Mouse (Mus musculus): ENCODE data around the gene Olfr1378. TPM values are rescaled to one million over a fixed set of nuclear protein-coding genes. Genes with fewer than 3 reads are reported as not detected.

Olfr1378 gene
- polyA plus RNA-seq, 1 experiment from 2014 or later, result not detected

DNA sequence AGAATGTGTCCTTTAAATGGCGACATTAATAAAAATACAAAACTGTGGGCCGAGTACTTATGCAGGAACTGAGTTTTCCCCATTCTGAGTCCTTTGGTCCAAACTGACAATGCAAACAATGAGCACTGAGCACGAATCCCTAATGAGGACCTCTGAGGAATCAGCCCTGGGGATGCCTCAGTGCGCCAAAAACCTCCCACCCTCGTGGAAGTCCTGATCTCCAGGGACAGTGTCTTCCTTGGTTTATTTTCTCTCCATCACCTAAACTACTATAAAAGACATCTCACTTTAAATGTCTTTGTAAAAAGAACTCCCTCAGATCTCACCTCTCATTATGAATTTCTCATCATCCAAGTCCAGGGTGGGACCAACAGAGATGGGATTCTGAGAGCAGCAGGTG lies 15.3 kb downstream of the Olfr1378 start, which contains the start of gene Olfr1377:
Gene Olfr1377, plus strand, starts transcription at position 301 of the 400 bp plus-strand sequence.
- no peak within 1 kb of the TSS for H3K27ac ChIP-seq (replicated peaks)
- H3K4me3 ChIP-seq, result no peak within 1 kb of the TSS
- H3K27me3 ChIP-seq (replicated peaks; ENCODE audit: low read depth, poor library complexity, severe bottlenecking), result no peaks in the 10 kb centered on the region
- H3K9me3 ChIP-seq, result no peaks in the 10 kb centered on the region
- no peaks in the 10 kb centered on the region for H3K36me3 ChIP-seq (replicated peaks)
- no peak for DNase-seq (ENCODE audit: low spot score)
- H3K4me1 ChIP-seq, result no peaks in the 10 kb centered on the region
- WGBS, result 75% methylated on average over 5 of the region's 5 CpGs

DNA sequence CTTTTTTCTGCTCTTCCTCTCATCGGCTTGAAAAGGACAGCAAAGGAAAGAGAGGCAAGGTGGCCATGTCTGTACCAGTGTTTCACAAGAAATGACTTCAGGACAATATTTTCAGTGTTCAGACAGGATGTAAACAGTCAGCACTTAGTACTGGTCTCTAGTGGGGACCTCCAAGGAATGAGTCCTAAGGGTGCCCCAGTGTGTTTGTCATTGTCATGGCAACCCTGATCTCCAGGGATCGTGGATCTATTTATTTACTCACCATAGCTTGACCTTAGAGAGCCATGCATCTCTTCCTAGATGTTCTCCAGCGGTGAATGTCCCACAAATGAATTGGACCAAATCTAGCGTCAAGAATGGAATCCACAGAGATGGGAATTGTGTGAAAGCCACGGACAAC lies 37.0 kb downstream of the Olfr1378 start, which contains the start of gene Olfr51:
Gene Olfr51, plus strand, starts transcription at position 301 of the 400 bp plus-strand sequence.
- DNase-seq (ENCODE audit: low spot score), result no peak
- Histone ChIP-seq H3K27ac (replicated peaks) (no peak within 1 kb of the TSS), H3K4me1 (no peaks in the 10 kb centered on the region), H3K27me3 (replicated peaks; ENCODE audit: low read depth, poor library complexity, severe bottlenecking) (no peaks in the 10 kb centered on the region), H3K4me3 (no peak within 1 kb of the TSS), H3K9me3 (no peaks in the 10 kb centered on the region), H3K36me3 (replicated peaks) (no peaks in the 10 kb centered on the region)
- 81% methylated on average over 5 of the region's 5 CpGs for WGBS

DNA sequence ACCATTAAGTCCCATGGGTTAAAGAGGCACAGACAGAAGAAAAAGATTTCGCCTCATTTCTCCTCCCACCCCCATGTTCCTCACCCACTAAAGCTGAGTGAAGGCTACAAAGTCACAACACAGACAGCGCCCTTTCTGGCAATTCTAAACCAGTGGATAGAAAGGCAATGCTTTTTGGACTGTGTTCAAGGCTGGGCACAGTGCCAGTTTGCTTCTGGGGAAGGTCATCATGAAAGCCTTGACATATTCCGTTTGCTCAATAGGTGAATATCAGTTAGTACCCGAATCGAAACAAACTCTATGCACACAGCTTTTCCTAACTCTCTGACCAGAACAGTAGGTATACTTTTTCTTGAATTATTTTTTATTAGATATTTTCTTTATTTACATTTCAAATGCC lies 45.5 kb downstream of the Olfr1378 start:
- Histone ChIP-seq H3K27ac (replicated peaks) (no peak overlapping the region), H3K4me1 (no peaks in the 10 kb centered on the region), H3K4me3 (no peak overlapping the region), H3K9me3 (0 out of 2 replicates have a peak, but pooled peaks cover 3% of the 10 kb centered on the region), H3K36me3 (replicated peaks) (no peaks in the 10 kb centered on the region), H3K27me3 (replicated peaks; ENCODE audit: low read depth, poor library complexity, severe bottlenecking) (no peaks in the 10 kb centered on the region)
- WGBS, result 88% methylated on average over 5 of the region's 5 CpGs
- DNase-seq (ENCODE audit: low spot score), result no peak

DNA sequence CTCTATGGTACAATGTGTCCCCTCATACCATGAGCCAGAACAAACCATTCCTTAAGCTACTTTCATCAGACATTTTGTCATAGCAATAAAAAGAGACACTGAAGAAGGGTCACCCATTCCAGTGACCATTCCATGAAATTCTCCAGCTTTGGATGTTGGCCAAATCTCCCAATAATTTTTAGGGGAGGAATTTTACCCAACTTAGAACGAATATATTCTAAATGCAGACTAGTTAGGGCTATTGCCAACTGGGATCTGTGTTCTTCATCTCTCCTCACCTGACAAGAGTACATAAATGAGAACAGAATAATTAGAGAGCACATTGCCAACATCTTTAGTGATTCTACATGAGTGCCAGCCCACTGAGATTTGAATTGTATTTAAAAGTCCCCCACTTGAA lies 47.6 kb downstream of the Olfr1378 start, which contains the start of gene Olfr54:
Gene Olfr54, plus strand, starts transcription at position 301 of the 400 bp plus-strand sequence.
- Histone ChIP-seq H3K27me3 (replicated peaks; ENCODE audit: low read depth, poor library complexity, severe bottlenecking) (no peaks in the 10 kb centered on the region), H3K4me3 (no peak within 1 kb of the TSS), H3K27ac (replicated peaks) (no peak within 1 kb of the TSS), H3K9me3 (0 out of 2 replicates have a peak, but pooled peaks cover 3% of the 10 kb centered on the region), H3K36me3 (replicated peaks) (no peaks in the 10 kb centered on the region), H3K4me1 (no peaks in the 10 kb centered on the region)
- no peak for DNase-seq (ENCODE audit: low spot score)
- WGBS, result 77% methylated on average over 1 of the region's 1 CpGs

DNA sequence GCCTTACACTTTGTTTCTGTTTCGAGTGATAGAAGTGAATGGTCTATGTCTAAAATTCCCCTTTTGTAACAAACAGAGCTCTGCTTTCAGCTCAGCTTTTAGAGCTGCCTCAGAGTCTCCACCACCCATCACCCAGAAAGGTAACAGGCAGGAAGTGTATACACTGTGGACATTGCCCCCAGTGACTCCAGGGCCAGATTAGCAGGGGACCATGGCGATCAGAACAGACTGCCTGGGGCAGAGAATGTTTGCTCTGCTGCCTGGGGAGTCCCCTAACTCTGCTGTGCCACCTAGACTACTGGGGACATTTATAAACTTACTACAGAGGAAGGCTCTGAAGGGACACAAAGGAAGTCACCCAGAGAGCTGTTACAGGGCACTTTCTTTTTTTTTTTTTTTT lies 50.0 kb downstream of the Olfr1378 start:
- no peaks in the 10 kb centered on the region for H3K4me1 ChIP-seq
- 46% methylated on average over 2 of the region's 2 CpGs for WGBS
- no peak overlapping the region for H3K4me3 ChIP-seq
- DNase-seq (ENCODE audit: low spot score), result no peak
- no peaks in the 10 kb centered on the region for H3K36me3 ChIP-seq (replicated peaks)
- no peaks in the 10 kb centered on the region for H3K27me3 ChIP-seq (replicated peaks; ENCODE audit: low read depth, poor library complexity, severe bottlenecking)
- 0 out of 2 replicates have a peak, but pooled peaks cover under 1% of the 10 kb centered on the region for H3K9me3 ChIP-seq
- H3K27ac ChIP-seq (replicated peaks), result no peak overlapping the region

Other genes starting within 250 kb of the Olfr1378 start
- 33.3 and 34.1 TPM in 2 replicates for gene Zfp354c, start 138.8 kb upstream of the Olfr1378 start, polyA plus RNA-seq (2016; fragmentation: Nextera tagmentation; extraction: Ambion mirVana)
- 0.70 and 0.96 TPM in 2 replicates for gene Zfp879, start 125.0 kb upstream of the Olfr1378 start, polyA plus RNA-seq (2016; fragmentation: Nextera tagmentation; extraction: Ambion mirVana)
- 0.06 TPM in 1 of 2 replicates, not detected in the other for gene Grm6, start 115.8 kb upstream of the Olfr1378 start, polyA plus RNA-seq (2016; fragmentation: Nextera tagmentation; extraction: Ambion mirVana)
- 13.9 and 16.2 TPM in 2 replicates for gene Zfp454, start 78.9 kb upstream of the Olfr1378 start, polyA plus RNA-seq (2016; fragmentation: Nextera tagmentation; extraction: Ambion mirVana)
- gene Zfp2, start 50.4 kb upstream of the Olfr1378 start, polyA plus RNA-seq (2016; fragmentation: Nextera tagmentation; extraction: Ambion mirVana), result 21.3 and 21.6 TPM in 2 replicates
- gene Zfp354b, start 34.9 kb upstream of the Olfr1378 start, polyA plus RNA-seq (2016; fragmentation: Nextera tagmentation; extraction: Ambion mirVana), result 0.75 and 0.79 TPM in 2 replicates
- gene 4933414I15Rik, start 22.8 kb upstream of the Olfr1378 start, polyA plus RNA-seq (2016; fragmentation: Nextera tagmentation; extraction: Ambion mirVana), result not detected in 2 replicates
- not detected in 2 replicates for gene Prop1, start 12.8 kb upstream of the Olfr1378 start, polyA plus RNA-seq (2016; fragmentation: Nextera tagmentation; extraction: Ambion mirVana)
- not detected in 2 replicates for gene Olfr1377, start 15.4 kb downstream of the Olfr1378 start, polyA plus RNA-seq (2016; fragmentation: Nextera tagmentation; extraction: Ambion mirVana)
- not detected in 2 replicates for gene Olfr51, start 37.1 kb downstream of the Olfr1378 start, polyA plus RNA-seq (2016; fragmentation: Nextera tagmentation; extraction: Ambion mirVana)
- gene Olfr54, start 47.7 kb downstream of the Olfr1378 start, polyA plus RNA-seq (2016; fragmentation: Nextera tagmentation; extraction: Ambion mirVana), result not detected in 2 replicates
- gene Olfr1375, start 81.6 kb downstream of the Olfr1378 start, polyA plus RNA-seq (2016; fragmentation: Nextera tagmentation; extraction: Ambion mirVana), result not detected in 2 replicates
- gene Zfp354a, start 92.7 kb downstream of the Olfr1378 start, polyA plus RNA-seq (2016; fragmentation: Nextera tagmentation; extraction: Ambion mirVana), result 7.8 and 8.6 TPM in 2 replicates

Measured in embryonic facial prominence, embryonic 10.5 days (tissue).